Mouse (Mus musculus) heart, postnatal 0 days (tissue): ENCODE results near the gene Rbm47.

Source experiments
- CTCF ChIP-seq: IDR thresholded peaks from 2 replicates; pipeline ENCODE4 v1.5.1; 2016; ENCODE audit warnings: antibody characterized with exemption, control low read depth, low read depth
- EP300 ChIP-seq: IDR thresholded peaks from 2 replicates; pipeline ENCODE4 v1.6.1; 2016; ENCODE audit warnings: antibody characterized with exemption, low read depth

DNA sequence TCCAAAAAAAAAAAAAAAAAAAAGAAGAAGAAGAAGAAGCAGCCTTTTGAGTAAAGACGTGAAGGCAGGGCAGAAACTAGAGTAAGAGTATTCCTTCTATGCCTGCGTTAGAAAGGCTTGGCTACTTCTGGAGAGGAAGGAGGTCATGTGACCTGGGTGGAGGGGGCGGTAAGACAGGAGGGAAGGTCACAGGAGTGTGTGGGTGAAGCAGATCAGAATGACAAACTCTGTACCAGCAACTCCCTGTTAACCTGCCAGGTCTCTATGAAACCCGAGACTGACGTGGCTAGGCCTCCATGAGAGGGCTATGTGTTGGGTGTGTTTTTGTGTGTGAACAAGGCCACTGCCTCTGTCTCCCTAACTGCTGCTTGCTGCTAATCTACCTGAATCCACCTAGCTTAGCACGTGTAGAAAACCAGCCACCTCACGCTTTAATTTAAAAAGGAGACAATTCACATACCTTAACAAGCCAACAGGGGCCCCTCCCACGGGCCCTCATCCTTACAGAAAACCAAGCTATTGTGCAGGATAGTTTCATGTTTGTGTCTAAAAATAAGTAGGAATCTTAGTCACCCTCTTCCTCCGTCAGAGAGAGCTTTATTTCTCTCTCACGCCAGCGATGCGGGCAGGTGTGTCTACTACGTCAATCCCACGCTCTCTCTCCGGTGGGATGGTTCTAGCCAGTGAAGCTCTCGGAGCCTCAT lies 17.7 kb upstream of the Rbm47 start:
- TF ChIP-seq CTCF (no peak), EP300 (no peak)
